Mouse (Mus musculus) bone marrow macrophage, adult 2 months (primary cell): ENCODE data around the gene Prss8. TPM values are rescaled to one million over a fixed set of nuclear protein-coding genes. Genes with fewer than 3 reads are reported as not detected.
"Not testable (repeated sequence)": the region's sequence is repeated elsewhere in the genome, so short reads cannot be mapped to it uniquely, and the experiment has no call there.

ENCODE experiments used
- H3K27ac ChIP-seq: 2 replicates; pipeline ENCODE4 v1.5.1; 2012; ENCODE audit warnings: low read depth, low read length; ENCODE audit not compliant: insufficient read depth
- H3K4me1 ChIP-seq: 2 replicates; pipeline ENCODE4 v1.6.1; 2012; ENCODE audit warnings: low read length; ENCODE audit not compliant: control insufficient read depth, insufficient read depth
- H3K4me3 ChIP-seq: 2 replicates; pipeline ENCODE4 v1.5.1; 2012; ENCODE audit warnings: mild to moderate bottlenecking, low read length, moderate library complexity; ENCODE audit not compliant: insufficient read depth
- CTCF ChIP-seq: IDR thresholded peaks from 2 replicates; pipeline ENCODE4 v1.5.1; 2012; ENCODE audit warnings: low read depth, mild to moderate bottlenecking, low read length, moderate library complexity
- POLR2A ChIP-seq: IDR thresholded peaks from 2 replicates; pipeline ENCODE4 v1.6.1; 2012; ENCODE audit warnings: mild to moderate bottlenecking, low read depth, low read length, borderline replicate concordance
- polyA plus RNA-seq: library from polyadenylated mRNA; stranded (reverse); fragments of >200 nt; gene quantifications from 2 replicates; pipeline ENCODE4 v1.2.4, GENCODE M21; 2012; ENCODE audit not compliant: missing spikeins, insufficient read depth, insufficient read length

The Prss8 gene
- polyA plus RNA-seq, 1 experiment, result not detected

DNA sequence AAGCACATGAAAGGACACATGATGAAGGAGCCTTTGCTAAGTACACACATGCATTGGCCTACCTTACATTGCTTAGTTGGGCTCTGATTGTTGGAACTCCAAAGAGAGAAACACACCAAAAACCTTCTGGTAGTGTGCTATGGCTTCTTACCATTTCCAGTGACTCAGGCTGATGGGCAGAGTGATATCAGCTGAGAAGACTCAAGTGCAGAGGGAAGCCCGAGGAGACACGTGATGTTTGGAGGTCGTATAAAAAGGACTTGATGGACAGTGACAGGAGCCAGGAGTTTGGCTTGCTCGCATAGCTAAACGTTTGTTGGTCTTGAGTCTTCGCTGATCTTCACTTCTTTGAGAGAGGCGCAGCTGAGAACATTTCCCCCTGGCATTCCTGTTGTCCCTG lies 32.4 kb downstream of the Prss8 start:
- no peak overlapping the region for H3K4me3 ChIP-seq
- no peak overlapping the region for H3K27ac ChIP-seq
- TF ChIP-seq CTCF (no peak), POLR2A (no peak)
- peaks cover 15% of the 10 kb centered on the region for H3K4me1 ChIP-seq

DNA sequence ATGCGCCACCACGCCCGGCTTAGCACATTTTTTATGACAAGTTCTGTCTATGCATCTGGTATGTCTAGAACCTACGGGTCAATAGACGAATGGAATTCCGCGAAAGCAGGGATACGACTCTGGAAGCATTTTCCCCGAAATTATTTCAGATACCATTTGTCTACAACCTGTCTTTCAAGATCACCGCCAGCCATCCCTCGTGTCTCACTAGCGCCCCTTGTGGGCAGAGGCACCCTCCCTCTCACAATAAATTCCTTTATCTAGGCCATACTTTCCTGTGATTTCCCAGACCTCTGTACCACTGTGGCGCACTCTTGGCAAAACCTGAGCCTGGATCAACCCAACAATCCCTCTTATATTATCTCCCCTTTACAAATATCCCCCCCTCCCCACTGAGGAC lies 33.5 kb downstream of the Prss8 start:
- Histone ChIP-seq H3K4me1 (peaks cover 15% of the 10 kb centered on the region), H3K4me3 (no peak overlapping the region), H3K27ac (no peak overlapping the region)
- TF ChIP-seq POLR2A (no peak), CTCF (peak; percentile 50)

DNA sequence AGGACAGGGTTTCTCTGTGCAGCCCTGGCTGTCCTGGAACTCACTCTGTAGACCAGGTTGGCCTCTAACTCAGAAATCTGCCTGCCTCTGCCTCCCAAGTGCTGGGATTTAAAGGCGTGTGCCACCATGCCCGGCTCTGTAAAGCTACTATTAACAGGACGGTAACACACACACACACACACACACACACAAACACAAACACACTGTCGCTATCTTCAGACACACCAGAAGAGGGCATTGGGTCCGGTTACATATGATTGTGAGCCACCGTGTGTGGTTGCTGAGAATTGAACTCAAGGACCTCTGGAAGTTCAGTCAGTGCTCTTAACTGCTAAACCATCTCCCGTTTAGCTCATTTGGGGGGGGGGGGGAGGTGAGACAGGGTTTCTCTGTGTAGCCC lies 34.0 kb downstream of the Prss8 start:
- not testable (repeated sequence) for H3K27ac ChIP-seq
- H3K4me1 ChIP-seq, result peaks cover 15% of the 10 kb centered on the region
- H3K4me3 ChIP-seq, result peak overlapping the region; percentile 43

DNA sequence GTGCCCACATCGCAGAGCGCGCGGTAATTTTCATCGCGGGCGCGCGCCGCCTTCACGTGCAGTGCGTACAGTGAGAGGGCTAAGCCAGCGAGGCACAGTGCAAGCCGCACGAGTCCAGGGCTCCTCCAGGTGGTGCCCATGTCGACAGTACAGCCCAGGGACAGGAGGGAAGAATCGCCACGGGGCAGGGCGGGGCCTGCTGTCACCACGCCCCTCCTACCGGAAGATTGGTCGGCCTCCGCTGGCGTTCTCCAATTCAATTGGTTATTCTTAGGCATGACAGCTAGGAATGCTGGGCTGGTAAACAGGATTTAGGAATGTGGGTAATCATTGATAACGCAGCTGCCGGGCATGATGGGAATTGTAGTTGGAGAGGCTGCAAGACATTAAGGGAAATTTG lies 34.5 kb downstream of the Prss8 start, which contains the start of the genes Gm21974 and Vkorc1:
Gm21974 (minus strand) TSS at position 13 of the 400 bp plus-strand sequence.
Vkorc1 (minus strand) TSS at position 176 of the 400 bp plus-strand sequence.
- Histone ChIP-seq H3K4me1 (peaks cover 15% of the 10 kb centered on the region), H3K4me3 (peak within 1 kb of the TSS; percentile 96), H3K27ac (peak within 1 kb of the TSS; percentile 13; the same call in 1 of the 2 replicates)
- TF ChIP-seq POLR2A, result no peak
- no peak for TF ChIP-seq CTCF

DNA sequence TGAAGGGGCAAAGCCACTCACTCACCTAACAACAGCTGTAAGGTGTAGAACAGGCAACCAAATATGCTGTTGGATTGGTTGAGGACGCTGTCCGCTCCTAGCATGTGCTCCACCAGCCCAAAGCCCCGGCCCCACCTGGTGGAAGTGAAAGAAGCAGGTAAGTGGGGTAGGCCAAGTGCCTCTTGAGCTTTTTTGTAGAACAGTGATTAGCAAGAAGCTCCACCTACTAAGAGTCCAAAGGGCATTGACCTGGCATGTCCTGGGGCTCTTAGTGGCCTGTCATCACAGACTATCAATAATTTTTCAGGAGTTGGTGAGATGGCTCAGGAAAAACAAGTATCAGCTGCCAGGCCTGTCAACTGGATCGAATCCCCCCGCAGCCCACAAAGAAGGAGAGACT lies 35.4 kb downstream of the Prss8 start:
- Histone ChIP-seq H3K27ac (no peak overlapping the region), H3K4me3 (peak overlapping the region; percentile 96), H3K4me1 (peaks cover 13% of the 10 kb centered on the region)
- no peak for TF ChIP-seq POLR2A
- no peak for TF ChIP-seq CTCF

DNA sequence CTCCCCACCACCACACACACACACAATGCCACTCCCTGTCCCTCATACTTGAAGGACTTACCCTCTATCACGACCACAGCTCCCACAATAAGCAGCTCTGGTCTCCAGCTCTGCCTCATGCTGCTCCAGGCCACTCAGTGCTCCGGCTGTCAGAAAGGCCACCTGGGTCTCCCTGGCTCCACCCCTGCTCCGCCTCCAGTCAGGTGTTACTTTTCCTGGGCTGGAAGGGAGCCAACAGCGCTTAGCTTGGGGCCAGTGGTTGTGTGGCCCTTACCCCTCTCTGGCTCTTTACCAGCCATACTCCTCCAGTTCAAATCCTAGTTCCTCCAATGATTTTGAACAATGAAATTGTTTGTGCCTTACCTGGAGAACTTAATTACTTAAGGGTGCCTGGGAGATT lies 39.1 kb downstream of the Prss8 start, which contains the start of gene Prss53:
Prss53 (minus strand) TSS at position 173 of the 400 bp plus-strand sequence.
- Histone ChIP-seq H3K4me1 (peaks cover 6% of the 10 kb centered on the region), H3K27ac (no peak within 1 kb of the TSS), H3K4me3 (no peak within 1 kb of the TSS)
- TF ChIP-seq POLR2A, result no peak
- no peak for TF ChIP-seq CTCF

DNA sequence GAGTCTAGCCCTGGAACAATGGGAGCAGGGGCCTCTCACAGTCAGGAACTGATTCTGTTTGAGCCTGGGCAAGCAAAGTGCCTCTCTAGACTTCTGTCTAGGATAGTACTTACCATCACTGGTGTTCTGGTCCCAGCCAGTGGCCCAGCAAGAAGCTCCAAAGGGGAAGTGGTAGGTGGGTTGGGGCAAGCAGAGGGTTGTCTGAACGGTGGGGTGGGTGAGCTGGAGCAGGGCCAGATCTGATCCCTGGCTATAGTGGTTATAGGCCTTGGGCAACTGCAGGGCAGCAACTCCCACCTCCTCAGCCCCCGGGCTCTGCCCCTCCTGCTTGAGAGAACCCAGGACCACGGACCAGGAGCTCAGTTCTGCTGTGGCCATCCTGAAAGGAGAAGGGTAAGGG lies 41.1 kb downstream of the Prss8 start:
- Histone ChIP-seq H3K4me1 (no peaks in the 10 kb centered on the region), H3K4me3 (no peak overlapping the region), H3K27ac (no peak overlapping the region)
- TF ChIP-seq POLR2A (no peak), CTCF (no peak)

DNA sequence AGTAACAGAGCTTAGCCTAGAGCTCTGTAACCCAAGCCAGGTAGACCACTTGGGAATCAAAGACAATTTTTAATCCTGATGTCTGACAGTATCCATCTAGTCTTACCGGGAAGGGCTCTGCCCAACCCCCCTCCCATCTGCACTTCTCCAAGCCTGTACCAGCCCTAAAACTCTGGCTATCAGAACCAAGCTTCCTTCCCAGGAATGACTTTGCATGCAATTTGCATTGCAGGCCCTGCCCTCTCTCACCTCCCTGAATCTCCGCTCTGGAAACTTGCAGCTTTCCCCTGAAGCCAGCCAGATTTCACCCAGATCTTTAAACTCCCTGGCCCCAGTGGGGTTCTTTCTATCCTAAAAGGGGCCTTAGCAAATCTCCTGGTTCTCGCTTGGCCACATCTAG lies 42.1 kb downstream of the Prss8 start:
- H3K4me1 ChIP-seq, result no peaks in the 10 kb centered on the region
- H3K4me3 ChIP-seq, result no peak overlapping the region
- TF ChIP-seq POLR2A (no peak), CTCF (no peak)
- H3K27ac ChIP-seq, result no peak overlapping the region

DNA sequence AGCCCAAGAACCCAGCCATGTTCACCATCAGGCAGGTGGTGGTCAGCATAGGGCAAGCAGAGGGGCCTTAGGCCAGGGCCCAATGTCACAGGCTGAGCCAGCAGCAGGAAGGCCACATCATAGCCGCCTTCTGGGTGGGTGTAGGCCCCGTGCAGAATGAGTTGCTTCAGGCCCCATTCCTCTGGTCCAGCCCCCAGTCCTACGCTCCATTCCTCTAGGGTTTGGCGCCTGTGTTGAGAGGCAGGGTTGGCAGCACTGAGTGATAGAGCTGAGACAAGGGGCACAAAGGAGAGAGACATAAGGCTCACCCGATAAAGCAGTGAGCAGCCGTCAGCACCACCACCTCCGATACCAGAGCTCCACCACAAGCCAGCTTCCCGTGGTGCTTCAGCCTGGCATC lies 42.7 kb downstream of the Prss8 start:
- Histone ChIP-seq H3K4me3 (no peak overlapping the region), H3K4me1 (no peaks in the 10 kb centered on the region), H3K27ac (no peak overlapping the region)
- TF ChIP-seq POLR2A, result no peak
- TF ChIP-seq CTCF, result no peak

DNA sequence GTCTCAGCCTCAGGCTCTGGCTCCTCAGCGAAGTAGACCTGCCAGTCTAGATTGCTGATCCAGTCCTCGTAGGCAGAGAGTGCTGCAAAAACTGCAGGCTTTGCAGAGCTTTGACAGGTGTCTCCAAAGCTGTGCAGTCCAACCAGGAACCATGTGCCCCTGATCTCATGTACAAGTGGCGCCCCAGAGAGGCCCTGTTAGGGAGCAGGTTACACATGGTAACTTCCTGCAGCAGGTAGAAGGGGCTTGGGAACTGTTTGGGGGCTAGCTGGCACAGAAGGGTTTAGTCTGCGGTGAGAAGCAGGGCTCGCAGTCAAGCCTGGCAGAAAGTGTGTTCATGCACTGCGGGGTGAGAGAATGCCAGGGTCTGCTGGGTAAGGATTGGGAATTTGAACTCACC lies 43.4 kb downstream of the Prss8 start:
- TF ChIP-seq CTCF (no peak), POLR2A (no peak)
- Histone ChIP-seq H3K27ac (no peak overlapping the region), H3K4me3 (no peak overlapping the region), H3K4me1 (no peaks in the 10 kb centered on the region)

DNA sequence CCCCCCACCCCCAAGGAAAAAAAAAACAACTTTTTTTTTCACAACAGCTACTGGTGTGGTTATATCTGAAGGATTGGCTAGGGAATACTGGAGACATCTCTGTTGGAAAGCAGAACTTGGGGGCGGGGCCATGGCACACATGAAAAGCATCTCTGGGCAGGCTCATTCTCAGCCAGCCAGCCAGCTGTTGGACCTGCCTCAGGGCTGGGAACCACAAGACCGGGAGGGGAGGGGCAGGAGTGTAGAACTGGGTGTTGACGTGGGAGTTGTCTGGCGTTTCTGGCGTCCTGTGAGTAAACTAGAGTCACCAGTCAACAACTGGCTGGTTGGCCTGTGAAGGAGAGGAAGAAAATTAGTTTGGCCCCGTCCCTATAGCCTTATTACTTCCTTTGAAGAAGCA lies 44.0 kb downstream of the Prss8 start:
- TF ChIP-seq POLR2A, result no peak
- no peak for TF ChIP-seq CTCF
- no peaks in the 10 kb centered on the region for H3K4me1 ChIP-seq

More for the DNA sequence above, 44.0 kb downstream of the Prss8 start:
- no peak overlapping the region for H3K4me3 ChIP-seq
- no peak overlapping the region for H3K27ac ChIP-seq
